Mouse (Mus musculus): ENCODE results near the gene Higd1b. TPM values are rescaled to one million over a fixed set of nuclear protein-coding genes. Genes with fewer than 3 reads are reported as not detected.

Higd1b gene
- not detected in 2 replicates for polyA plus RNA-seq (2011; ENCODE audit: insufficient read depth, insufficient read length, low read depth, missing spikeins)

GRCm38 (mm10) chr11:102835549-102835948, at the start of gene Higd1b:
Gene Higd1b (plus strand): TSS chr11:102835849.
- Histone ChIP-seq H3K36me3 (ENCODE audit: control insufficient read depth, insufficient read depth, low read length, poor library complexity, severe bottlenecking) (peaks cover 37% of the 10 kb centered on the region), H3K27me3 (ENCODE audit: control insufficient read depth, insufficient read depth, low read length, poor library complexity, severe bottlenecking) (no peaks in the 10 kb centered on the region), H3K27ac (ENCODE audit: insufficient read depth, low read length) (no peak within 1 kb of the TSS), H3K9ac (ENCODE audit: low read depth, poor library complexity, severe bottlenecking) (no peak within 1 kb of the TSS), H3K4me3 (ENCODE audit: low read depth, low read length) (no peak within 1 kb of the TSS), H3K9me3 (replicated peaks; ENCODE audit: control insufficient read depth, insufficient read depth, low read length, poor library complexity, severe bottlenecking) (no peaks in the 10 kb centered on the region), H3K4me1 (ENCODE audit: control insufficient read depth, insufficient read depth, low read length) (no peaks in the 10 kb centered on the region)
- TF ChIP-seq CTCF (IDR thresholded peaks at IDR 0.05; ENCODE audit: low read depth, low read length): no peak
- no peak for TF ChIP-seq EP300 (IDR thresholded peaks at IDR 0.05; ENCODE audit: insufficient read depth, low read depth, low read length)
- TF ChIP-seq POLR2A (IDR thresholded peaks at IDR 0.05; ENCODE audit: insufficient read depth, low read length): no peak

- H3K4me3 ChIP-seq (ENCODE audit: low read depth, low read length): no peak overlapping the region
- TF ChIP-seq POLR2A (IDR thresholded peaks at IDR 0.05; ENCODE audit: insufficient read depth, low read length) (no peak), CTCF (IDR thresholded peaks at IDR 0.05; ENCODE audit: low read depth, low read length) (no peak), EP300 (IDR thresholded peaks at IDR 0.05; ENCODE audit: insufficient read depth, low read depth, low read length) (no peak)
These were observed 47.9 kb upstream of the Higd1b start for GRCm38 (mm10) chr11:102787688-102788177.

GRCm38 (mm10) chr11:102791682-102792445, 43.8 kb upstream of the Higd1b start:
- Histone ChIP-seq H3K4me3 (ENCODE audit: low read depth, low read length) (no peak overlapping the region), H3K27me3 (ENCODE audit: control insufficient read depth, insufficient read depth, low read length, poor library complexity, severe bottlenecking) (no peaks in the 10 kb centered on the region), H3K4me1 (ENCODE audit: control insufficient read depth, insufficient read depth, low read length) (no peaks in the 10 kb centered on the region), H3K9ac (ENCODE audit: low read depth, poor library complexity, severe bottlenecking) (no peak overlapping the region), H3K27ac (ENCODE audit: insufficient read depth, low read length) (no peak overlapping the region), H3K9me3 (replicated peaks; ENCODE audit: control insufficient read depth, insufficient read depth, low read length, poor library complexity, severe bottlenecking) (no peaks in the 10 kb centered on the region), H3K36me3 (ENCODE audit: control insufficient read depth, insufficient read depth, low read length, poor library complexity, severe bottlenecking) (no peaks in the 10 kb centered on the region)
- TF ChIP-seq POLR2A (IDR thresholded peaks at IDR 0.05; ENCODE audit: insufficient read depth, low read length) (no peak), EP300 (IDR thresholded peaks at IDR 0.05; ENCODE audit: insufficient read depth, low read depth, low read length) (no peak)

More at GRCm38 (mm10) chr11:102787688-102788177, 47.9 kb upstream of the Higd1b start:
- Histone ChIP-seq H3K9ac (ENCODE audit: low read depth, poor library complexity, severe bottlenecking) (no peak overlapping the region), H3K27ac (ENCODE audit: insufficient read depth, low read length) (no peak overlapping the region), H3K4me1 (ENCODE audit: control insufficient read depth, insufficient read depth, low read length) (peaks cover 1% of the 10 kb centered on the region), H3K36me3 (ENCODE audit: control insufficient read depth, insufficient read depth, low read length, poor library complexity, severe bottlenecking) (no peaks in the 10 kb centered on the region), H3K27me3 (ENCODE audit: control insufficient read depth, insufficient read depth, low read length, poor library complexity, severe bottlenecking) (no peaks in the 10 kb centered on the region), H3K9me3 (replicated peaks; ENCODE audit: control insufficient read depth, insufficient read depth, low read length, poor library complexity, severe bottlenecking) (no peaks in the 10 kb centered on the region)

GRCm38 (mm10) chr11:102794157-102794556, 41.5 kb upstream of the Higd1b start:
- H3K27ac ChIP-seq (ENCODE audit: insufficient read depth, low read length): no peak overlapping the region
- no peak overlapping the region for H3K9ac ChIP-seq (ENCODE audit: low read depth, poor library complexity, severe bottlenecking)
- H3K9me3 ChIP-seq (replicated peaks; ENCODE audit: control insufficient read depth, insufficient read depth, low read length, poor library complexity, severe bottlenecking): no peaks in the 10 kb centered on the region
- no peak overlapping the region for H3K4me3 ChIP-seq (ENCODE audit: low read depth, low read length)
- H3K36me3 ChIP-seq (ENCODE audit: control insufficient read depth, insufficient read depth, low read length, poor library complexity, severe bottlenecking): peaks cover 3% of the 10 kb centered on the region
- no peak for TF ChIP-seq CTCF (IDR thresholded peaks at IDR 0.05; ENCODE audit: low read depth, low read length)
- TF ChIP-seq EP300 (IDR thresholded peaks at IDR 0.05; ENCODE audit: insufficient read depth, low read depth, low read length): no peak
- TF ChIP-seq POLR2A (IDR thresholded peaks at IDR 0.05; ENCODE audit: insufficient read depth, low read length): no peak
- H3K4me1 ChIP-seq (ENCODE audit: control insufficient read depth, insufficient read depth, low read length): no peaks in the 10 kb centered on the region
- no peaks in the 10 kb centered on the region for H3K27me3 ChIP-seq (ENCODE audit: control insufficient read depth, insufficient read depth, low read length, poor library complexity, severe bottlenecking)

- Histone ChIP-seq H3K27ac (ENCODE audit: insufficient read depth, low read length) (no peak overlapping the region), H3K27me3 (ENCODE audit: control insufficient read depth, insufficient read depth, low read length, poor library complexity, severe bottlenecking) (no peaks in the 10 kb centered on the region), H3K36me3 (ENCODE audit: control insufficient read depth, insufficient read depth, low read length, poor library complexity, severe bottlenecking) (peaks cover 35% of the 10 kb centered on the region), H3K4me1 (ENCODE audit: control insufficient read depth, insufficient read depth, low read length) (no peaks in the 10 kb centered on the region), H3K9ac (ENCODE audit: low read depth, poor library complexity, severe bottlenecking) (no peak overlapping the region), H3K9me3 (replicated peaks; ENCODE audit: control insufficient read depth, insufficient read depth, low read length, poor library complexity, severe bottlenecking) (no peaks in the 10 kb centered on the region), H3K4me3 (ENCODE audit: low read depth, low read length) (no peak overlapping the region)
- no peak for TF ChIP-seq CTCF (IDR thresholded peaks at IDR 0.05; ENCODE audit: low read depth, low read length)
- TF ChIP-seq POLR2A (IDR thresholded peaks at IDR 0.05; ENCODE audit: insufficient read depth, low read length): no peak
- TF ChIP-seq EP300 (IDR thresholded peaks at IDR 0.05; ENCODE audit: insufficient read depth, low read depth, low read length): no peak
These were observed 32.2 kb upstream of the Higd1b start for GRCm38 (mm10) chr11:102803453-102803852.

- peaks cover 4% of the 10 kb centered on the region; the same call in 1 of the 2 replicates for H3K36me3 ChIP-seq (ENCODE audit: control insufficient read depth, insufficient read depth, low read length, poor library complexity, severe bottlenecking)
- no peak overlapping the region for H3K27ac ChIP-seq (ENCODE audit: insufficient read depth, low read length)
- H3K4me3 ChIP-seq (ENCODE audit: low read depth, low read length): no peak overlapping the region
- H3K27me3 ChIP-seq (ENCODE audit: control insufficient read depth, insufficient read depth, low read length, poor library complexity, severe bottlenecking): no peaks in the 10 kb centered on the region
- no peaks in the 10 kb centered on the region for H3K4me1 ChIP-seq (ENCODE audit: control insufficient read depth, insufficient read depth, low read length)
- TF ChIP-seq POLR2A (IDR thresholded peaks at IDR 0.05; ENCODE audit: insufficient read depth, low read length) (no peak), CTCF (IDR thresholded peaks at IDR 0.05; ENCODE audit: low read depth, low read length) (no peak), EP300 (IDR thresholded peaks at IDR 0.05; ENCODE audit: insufficient read depth, low read depth, low read length) (no peak)
- H3K9me3 ChIP-seq (replicated peaks; ENCODE audit: control insufficient read depth, insufficient read depth, low read length, poor library complexity, severe bottlenecking): no peaks in the 10 kb centered on the region
- no peak overlapping the region for H3K9ac ChIP-seq (ENCODE audit: low read depth, poor library complexity, severe bottlenecking)
These were observed 27.4 kb upstream of the Higd1b start for GRCm38 (mm10) chr11:102808246-102808645.
